Mouse (Mus musculus) liver, adult 2 months (tissue): ENCODE measurements at regions not wholly inside any gene's neighbourhood (a gene's known extent, or its start where the extent isn't known, plus 50 kb on each side); places are given as distances from the start of the nearest gene placed in this dataset.
A peak's percentile ranks its signal among the peaks of the same experiment; 100 is the strongest.
"Not testable (repeated sequence)": the region's sequence is repeated elsewhere in the genome, so short reads cannot be mapped to it uniquely, and the experiment has no call there.

Experiments used
- DNase-seq: peaks from one replicate; pipeline ENCODE4 v3.0.0-alpha.2; 2011; ENCODE audit warnings: low read depth, low spot score; ENCODE audit errors: extremely low read depth
- H3K27ac ChIP-seq: fragments of 200-500 bp; replicated peaks from 2 replicates; pipeline ENCODE4 v1.5.1; 2012; ENCODE audit warnings: low read depth, mild to moderate bottlenecking, control low read depth, inconsistent platforms, low read length; ENCODE audit not compliant: insufficient read depth
- H3K27me3 ChIP-seq: fragments of 200-500 bp; 2 replicates; pipeline ENCODE4 v1.6.1; 2012; ENCODE audit warnings: mild to moderate bottlenecking, moderate library complexity, low read length, inconsistent platforms; ENCODE audit not compliant: control insufficient read depth, insufficient read depth
- H3K36me3 ChIP-seq: fragments of 200-500 bp; 2 replicates; pipeline ENCODE4 v1.6.1; 2012; ENCODE audit warnings: low read length, inconsistent platforms; ENCODE audit not compliant: control insufficient read depth, insufficient read depth
- H3K4me1 ChIP-seq: fragments of 200-500 bp; 2 replicates; pipeline ENCODE4 v1.6.1; 2011; ENCODE audit warnings: low read length; ENCODE audit not compliant: control insufficient read depth, insufficient read depth
- H3K4me3 ChIP-seq: fragments of 200-500 bp; 2 replicates; pipeline ENCODE4 v1.5.1; 2011; ENCODE audit warnings: low read depth, mild to moderate bottlenecking, control low read depth, low read length, moderate library complexity; ENCODE audit not compliant: insufficient read depth
- H3K79me2 ChIP-seq: fragments of 200-500 bp; 2 replicates; pipeline ENCODE4 v1.6.1; 2012; ENCODE audit warnings: inconsistent platforms, mild to moderate bottlenecking, low read length, moderate library complexity; ENCODE audit not compliant: control insufficient read depth, insufficient read depth
- H3K9ac ChIP-seq: fragments of 200-500 bp; 2 replicates; pipeline ENCODE4 v1.6.1; 2012; ENCODE audit warnings: low read depth, mild to moderate bottlenecking, control low read depth, inconsistent platforms, low read length
- CTCF ChIP-seq: fragments of 200-500 bp; IDR thresholded peaks from 2 replicates; pipeline ENCODE4 v1.5.1; 2011; ENCODE audit warnings: low read depth, low read length, control low read depth
- POLR2A ChIP-seq: fragments of 200-500 bp; IDR thresholded peaks from 2 replicates; pipeline ENCODE4 v1.6.1; 2011; ENCODE audit warnings: low read length, control low read depth; ENCODE audit not compliant: insufficient read depth; ENCODE audit errors: extremely low read depth
- WGBS: fragments of 180-500 bp; shearing (Covaris S2); methylation state at CpG from one replicate; pipeline ENCODE4 v1.1.7; 2018; 5-methylcytosine and 5-hydroxymethylcytosine counted together

DNA sequence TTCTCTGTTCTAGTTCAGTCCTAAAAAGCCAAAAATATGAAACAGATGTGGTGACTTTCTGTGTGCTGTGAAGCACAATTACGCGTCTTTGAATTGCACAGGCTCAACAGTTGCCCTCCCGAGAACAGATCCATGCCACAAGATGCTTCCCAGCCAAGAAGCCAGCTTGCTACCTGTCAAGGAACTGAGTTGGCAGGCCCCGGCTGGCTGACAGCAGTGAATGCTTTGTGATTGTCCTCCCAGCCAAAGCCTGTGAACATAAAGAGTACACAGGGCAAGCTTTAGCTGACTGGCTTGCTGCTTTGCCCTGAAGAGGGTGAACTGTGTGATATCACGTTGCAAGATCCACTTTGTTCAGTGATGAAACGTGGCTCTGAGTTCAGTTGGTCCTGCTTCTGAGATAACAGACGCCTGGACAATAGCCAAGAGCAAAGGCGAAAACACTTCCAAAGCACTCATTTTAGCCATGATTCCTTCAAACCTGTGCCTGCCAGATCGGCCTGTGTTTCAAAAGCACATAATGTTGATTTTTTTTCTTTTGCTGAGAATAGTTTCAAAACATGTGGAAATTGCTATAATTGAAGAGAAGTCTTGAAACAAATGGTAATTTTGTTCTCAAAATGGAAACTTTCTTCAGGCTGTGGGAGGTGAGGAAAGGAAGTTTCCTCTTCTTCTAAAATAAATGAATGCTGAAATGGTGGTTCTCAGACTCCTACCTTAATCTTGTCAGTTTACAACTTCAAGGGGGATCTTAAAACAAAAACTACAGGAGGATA is 173.5 kb upstream of the Arrdc3 start:
- H3K36me3 ChIP-seq = no peaks in the 10 kb centered on the region
- whole genome bisulfite sequencing = 58% methylated on average over 9 of the region's 9 CpGs
- no peak overlapping the region for H3K9ac ChIP-seq

GRCm38 (mm10) chr13:80719313-80719712 is 163.9 kb upstream of the Arrdc3 start:
- Histone ChIP-seq H3K79me2 (no peaks in the 10 kb centered on the region), H3K27ac (no peak overlapping the region), H3K4me1 (no peaks in the 10 kb centered on the region), H3K27me3 (no peaks in the 10 kb centered on the region), H3K36me3 (no peaks in the 10 kb centered on the region), H3K9ac (no peak overlapping the region), H3K4me3 (no peak overlapping the region)
- TF ChIP-seq POLR2A = no peak
- 88% methylated on average over 3 of the region's 3 CpGs for WGBS
- no peak for DNase-seq

More for the DNA sequence above, 173.5 kb upstream of the Arrdc3 start:
- Histone ChIP-seq H3K27me3 (no peaks in the 10 kb centered on the region), H3K4me3 (no peak overlapping the region), H3K27ac (no peak overlapping the region), H3K79me2 (no peaks in the 10 kb centered on the region), H3K4me1 (no peaks in the 10 kb centered on the region)
- TF ChIP-seq CTCF (no peak), POLR2A (no peak)
- DNase-seq = peak; percentile 6

DNA sequence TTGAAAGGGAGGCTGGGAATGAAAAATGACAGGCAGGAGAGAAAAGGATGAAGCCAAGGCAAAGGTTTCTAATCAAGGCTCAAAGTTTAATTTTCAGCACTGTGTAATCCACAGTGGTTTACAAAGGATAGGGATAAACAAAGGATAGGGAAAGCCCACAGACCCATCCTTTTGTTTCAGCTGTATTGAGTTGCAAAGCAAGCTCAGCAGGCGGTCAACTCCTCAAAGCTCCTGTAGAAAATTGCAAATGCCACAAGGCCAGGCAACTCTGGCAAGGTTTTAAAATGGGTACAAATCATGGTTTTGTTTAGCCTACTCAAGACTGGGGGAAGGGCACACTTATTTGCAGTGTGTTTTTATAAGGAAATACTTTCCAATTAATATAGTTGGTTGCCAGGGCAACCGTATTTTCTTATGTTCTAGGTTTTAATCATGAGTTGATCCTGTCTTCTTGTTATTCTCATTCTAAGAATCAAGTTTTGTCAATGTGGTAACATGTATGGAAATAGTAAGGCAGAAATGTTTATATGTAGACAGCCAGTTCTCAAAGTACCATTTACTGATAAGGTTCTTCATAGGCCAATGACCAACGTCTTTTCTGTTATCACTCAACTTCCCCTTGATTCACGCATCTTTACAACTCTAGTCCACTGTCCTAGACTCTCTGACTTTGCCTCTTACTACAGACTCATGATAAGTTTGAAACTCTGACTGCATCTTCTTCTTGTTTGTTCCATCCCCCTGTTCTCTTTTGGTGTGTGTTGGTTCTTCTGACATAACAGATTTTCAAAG is 159.8 kb upstream of the Arrdc3 start:
- no peak overlapping the region for H3K4me3 ChIP-seq
- no peak for TF ChIP-seq POLR2A
- TF ChIP-seq CTCF = no peak
- DNase-seq = no peak
- H3K79me2 ChIP-seq = no peaks in the 10 kb centered on the region
- WGBS = 66% methylated on average over 4 of the region's 4 CpGs
- no peaks in the 10 kb centered on the region for H3K36me3 ChIP-seq
- H3K9ac ChIP-seq = no peak overlapping the region
- no peak overlapping the region for H3K27ac ChIP-seq
- H3K4me1 ChIP-seq = no peaks in the 10 kb centered on the region
- no peaks in the 10 kb centered on the region for H3K27me3 ChIP-seq

GRCm38 (mm10) chr13:80729202-80729601 is 154.0 kb upstream of the Arrdc3 start:
- no peaks in the 10 kb centered on the region for H3K79me2 ChIP-seq
- no peak overlapping the region for H3K4me3 ChIP-seq
- H3K27me3 ChIP-seq = no peaks in the 10 kb centered on the region
- H3K4me1 ChIP-seq = no peaks in the 10 kb centered on the region
- 73% methylated on average over 5 of the region's 5 CpGs for WGBS
- DNase-seq = no peak
- TF ChIP-seq POLR2A (no peak), CTCF (no peak)
- no peaks in the 10 kb centered on the region for H3K36me3 ChIP-seq
- H3K9ac ChIP-seq = no peak overlapping the region
- H3K27ac ChIP-seq = no peak overlapping the region

DNA sequence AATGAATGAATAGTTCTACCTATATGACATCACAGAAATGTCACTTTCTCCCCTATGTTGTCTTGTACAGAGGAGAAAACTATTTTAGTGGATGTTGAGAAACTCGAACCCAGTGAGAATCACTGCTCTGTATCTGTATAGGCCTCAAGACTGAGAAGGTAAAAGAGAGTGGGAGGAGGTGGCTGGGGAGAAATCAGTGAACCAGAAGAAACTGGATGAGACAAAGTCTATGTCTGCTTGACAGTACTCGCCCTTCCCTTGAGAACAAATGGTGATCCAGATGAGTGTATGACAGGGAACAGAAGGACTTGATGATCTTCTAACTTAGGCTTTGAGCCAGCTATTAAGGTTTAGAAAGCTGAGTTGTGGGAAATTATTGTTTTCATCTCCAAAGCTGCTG is 137.2 kb upstream of the Arrdc3 start:
- H3K9ac ChIP-seq = no peak overlapping the region
- no peaks in the 10 kb centered on the region for H3K4me1 ChIP-seq
- no peak overlapping the region for H3K27ac ChIP-seq
- 72% methylated on average over 2 of the region's 2 CpGs for WGBS
- no peak for TF ChIP-seq POLR2A
- TF ChIP-seq CTCF = no peak
- no peak overlapping the region for H3K4me3 ChIP-seq
- DNase-seq = no peak
- no peaks in the 10 kb centered on the region for H3K27me3 ChIP-seq
- H3K79me2 ChIP-seq = no peaks in the 10 kb centered on the region
- no peaks in the 10 kb centered on the region for H3K36me3 ChIP-seq

GRCm38 (mm10) chr13:80747022-80747421 is 136.2 kb upstream of the Arrdc3 start:
- 46% methylated on average over 6 of the region's 6 CpGs for WGBS
- DNase-seq = peak; percentile 32
- H3K36me3 ChIP-seq, H3K9ac ChIP-seq, H3K27me3 ChIP-seq, H3K4me1 ChIP-seq, H3K27ac ChIP-seq, H3K4me3 ChIP-seq, H3K79me2 ChIP-seq: not testable (repeated sequence)
- TF ChIP-seq CTCF = peak; percentile 38; the same call in 1 of the 2 replicates
